Mouse (Mus musculus) megakaryocyte progenitor cell, adult 5-6 weeks (primary cell): Measurements from ENCODE around the gene Prdm16. TPM values are rescaled to one million over a fixed set of nuclear protein-coding genes. Genes with fewer than 3 reads are reported as not detected.
A peak's percentile ranks its signal among the peaks of the same experiment; 100 is the strongest.

Experiments
- ATAC-seq: replicated peaks from 2 replicates; pipeline ENCODE4 v1.8.0; 2016; ENCODE audit warnings: mild to moderate bottlenecking, moderate TSS enrichment, inconsistent platforms; ENCODE audit not compliant: poor library complexity
- total RNA-seq, 2 experiments: library from RNA; stranded (forward) in 1 of 2; stranded (reverse) in 1 of 2; fragments of 157-497, 149-512 nt in 1 of 2; fragments of 200-1000 nt in 1 of 2; gene quantifications; 2 replicates each; pipeline versions ENCODE4 v1.2.3 to v1.2.4; 2015 to 2017

Gene Prdm16
- total RNA-seq, 2 experiments from 2014 or later: 0.79 to 6.2 TPM

- ATAC-seq: peak; percentile 87
Observed at GRCm38 (mm10) chr4:154301466-154301881, 335.2 kb downstream of the Prdm16 start, which contains the start of gene Arhgef16. Arhgef16 (minus strand) TSS chr4:154301676.

- ATAC-seq: peak; percentile 23; the same call in 1 of the 2 replicates
Observed at GRCm38 (mm10) chr4:154299541-154300271, 337.0 kb downstream of the Prdm16 start.

DNA sequence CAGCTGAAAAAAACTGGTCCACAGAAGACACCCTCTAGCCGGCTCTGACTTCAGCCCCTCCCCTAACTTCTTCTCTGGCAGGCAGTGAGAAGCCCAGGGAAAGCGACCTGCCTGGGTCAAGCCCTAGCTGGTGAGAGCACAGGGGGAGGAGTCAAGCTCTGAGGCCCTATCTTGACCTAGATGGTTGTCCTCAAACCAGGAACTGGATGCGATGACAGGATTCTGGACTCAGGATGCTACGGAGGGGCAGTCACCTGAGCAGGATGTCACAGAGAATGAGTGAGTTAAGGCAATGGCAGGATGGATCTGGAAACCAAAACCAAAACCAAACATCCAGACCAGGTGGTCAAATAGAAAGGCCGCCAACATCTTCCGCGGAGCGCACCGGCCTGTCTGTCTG lies 338.9 kb downstream of the Prdm16 start:
- ATAC-seq: no peak

DNA sequence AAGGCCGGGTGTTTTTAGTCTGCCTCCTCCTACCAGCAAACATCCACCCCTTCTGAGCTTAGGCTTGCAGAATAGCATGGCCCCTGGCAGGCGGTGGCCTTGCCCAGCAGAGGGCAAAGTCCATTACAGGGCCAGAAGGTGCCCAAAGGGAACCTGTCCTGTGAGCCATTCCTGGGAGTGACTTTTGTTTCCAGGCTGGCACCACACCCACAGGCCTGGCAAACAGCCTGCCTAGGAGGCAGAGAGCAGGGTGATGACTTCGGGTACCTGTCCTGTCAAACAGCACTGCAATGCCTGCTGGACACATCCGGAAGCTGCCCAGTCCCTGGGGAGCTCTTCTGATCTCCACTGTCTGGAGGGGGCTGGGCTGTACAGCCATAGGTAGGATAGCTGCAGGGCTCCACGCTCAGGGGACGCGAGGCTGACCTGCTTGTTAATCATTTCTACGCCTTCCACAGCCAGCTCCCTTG lies 342.4 kb downstream of the Prdm16 start:
- no peak for ATAC-seq

- ATAC-seq: no peak
Observed at GRCm38 (mm10) chr4:154293735-154294201, 342.9 kb downstream of the Prdm16 start.

GRCm38 (mm10) chr4:154283671-154284070 lies 353.0 kb downstream of the Prdm16 start:
- ATAC-seq: no peak

DNA sequence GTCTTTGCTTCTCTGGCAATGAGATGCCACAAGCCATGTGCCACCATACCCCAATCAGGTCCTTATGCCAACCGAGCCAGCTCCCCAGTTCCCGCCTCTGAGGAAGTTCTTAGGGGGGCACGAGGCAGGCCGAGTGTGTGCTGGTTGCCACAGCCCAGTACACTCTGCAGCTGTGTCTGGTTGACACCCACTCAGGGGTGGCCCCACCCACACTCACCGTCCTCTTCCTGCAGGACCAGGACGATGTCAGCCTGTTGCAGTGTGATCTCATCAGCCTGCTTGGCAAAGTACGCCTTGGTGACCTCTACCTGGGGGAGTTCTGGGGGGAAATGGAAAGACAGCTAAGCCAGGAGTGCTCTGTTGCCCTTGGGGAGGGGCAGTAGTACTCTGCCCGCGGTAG lies 357.2 kb downstream of the Prdm16 start:
- no peak for ATAC-seq

DNA sequence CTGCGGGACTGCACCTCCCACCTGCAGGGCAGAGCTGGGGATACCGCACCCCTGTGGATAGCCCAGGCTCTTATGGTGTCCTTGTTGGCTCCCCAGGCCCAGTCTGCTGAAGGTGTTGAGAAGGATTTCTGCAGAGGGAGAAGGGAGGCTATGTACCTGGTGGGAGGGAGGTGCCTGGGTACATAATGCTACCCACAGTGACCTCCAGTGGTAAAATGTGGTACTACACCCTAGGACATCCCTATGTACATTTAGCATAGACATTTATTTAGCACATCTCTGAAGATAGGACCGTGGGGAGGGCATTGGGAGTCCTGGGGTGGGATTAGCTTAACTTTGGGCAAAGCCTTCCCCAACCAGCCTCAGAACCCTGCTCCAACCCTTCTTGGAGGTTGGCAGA lies 363.7 kb downstream of the Prdm16 start:
- peak; percentile 87 for ATAC-seq

GRCm38 (mm10) chr4:154269520-154269919 lies 367.2 kb downstream of the Prdm16 start:
- ATAC-seq: no peak

- no peak for ATAC-seq
Observed at GRCm38 (mm10) chr4:154267511-154267910, 369.2 kb downstream of the Prdm16 start.

Other genes with a start within 250 kb of the Prdm16 start
- not detected in 2 replicates for gene Actrt2, start 31.0 kb upstream of the Prdm16 start, total RNA-seq (2015)
- not detected in 2 replicates for gene Actrt2, start 31.0 kb upstream of the Prdm16 start, total RNA-seq (2017)
- gene Ttc34, start 200.6 kb upstream of the Prdm16 start, total RNA-seq (2015): not detected in 2 replicates
- not detected in 2 replicates for gene Ttc34, start 200.6 kb upstream of the Prdm16 start, total RNA-seq (2017)
- not detected in 2 replicates for gene Mmel1, start 232.7 kb upstream of the Prdm16 start, total RNA-seq (2015)
- gene Mmel1, start 232.7 kb upstream of the Prdm16 start, total RNA-seq (2017): not detected in 2 replicates